Comparison of ENCODE assay signal across 7 mouse cellular contexts in the genomic region with DNA sequence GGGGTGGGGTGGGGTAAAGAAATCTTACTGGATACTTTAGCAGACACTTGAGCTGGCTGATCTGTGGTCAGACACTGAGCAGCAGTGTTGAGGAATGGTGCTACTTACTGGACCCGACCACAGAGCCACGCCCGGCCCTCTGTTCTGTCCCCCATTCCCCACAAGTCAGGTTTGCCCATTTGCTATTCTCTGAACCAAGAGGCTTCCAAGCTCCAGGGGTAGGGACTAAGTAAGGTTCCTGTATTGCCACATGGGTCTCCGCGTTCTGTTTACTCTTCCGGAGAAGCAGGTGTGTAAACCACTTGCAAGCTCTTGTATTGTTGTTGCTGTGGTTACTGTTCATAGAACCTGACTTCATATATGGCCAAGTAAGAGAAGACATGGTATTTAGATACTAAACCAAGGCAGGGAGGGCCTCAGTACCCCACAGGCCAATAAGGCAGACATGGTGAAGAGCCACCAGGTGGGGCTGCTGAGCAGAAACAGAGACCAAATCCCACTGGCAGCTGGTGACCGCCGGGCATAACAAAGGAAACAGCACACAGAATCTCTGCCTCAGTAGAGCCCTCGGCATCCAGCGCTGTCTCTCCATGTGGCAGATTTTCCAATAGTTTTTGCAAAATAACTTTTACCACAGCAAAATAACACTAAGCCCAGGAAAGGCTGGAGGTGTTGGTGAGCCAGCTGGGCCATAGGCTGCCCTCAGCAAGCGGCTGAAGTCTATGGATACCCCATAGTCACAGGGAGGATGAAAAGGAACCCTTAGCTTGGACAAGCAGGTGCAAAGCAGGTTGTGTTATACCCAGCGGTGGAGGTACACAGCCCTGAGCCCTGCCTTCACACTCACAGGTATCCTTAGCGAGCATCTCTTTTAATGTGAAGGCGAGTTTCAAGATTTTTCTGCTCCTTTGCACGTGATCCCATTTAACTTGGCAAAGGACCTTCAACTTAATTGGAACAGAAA. TPM values are rescaled to one million over a fixed set of nuclear protein-coding genes. Genes with fewer than 3 reads are reported as not detected.
DNase-seq lines count a peak whose midpoint lies in the region; ATAC-seq lines count a peak whose summit lies in the region.

No protein-coding gene starts in this region.

- H3K4me1 ChIP-seq in embryonic facial prominence, embryonic 12.5 days = no peaks in the 10 kb centered on the region
- H3K4me1 ChIP-seq in lung, embryonic 16.5 days (replicated peaks; ENCODE audit: control insufficient read depth, insufficient read depth, low read length) = no peaks in the 10 kb centered on the region; the same call in 1 of the 2 replicates

- no peak overlapping the region; the same call in 1 of the 2 replicates for H3K4me2 ChIP-seq in embryonic facial prominence, embryonic 12.5 days (replicated peaks)
- no peak overlapping the region for H3K4me2 ChIP-seq in lung, embryonic 16.5 days (ENCODE audit: low read depth, low read length)

- no peaks in the 10 kb centered on the region for H3K9me3 ChIP-seq in embryonic facial prominence, embryonic 12.5 days
- H3K9me3 ChIP-seq in lung, embryonic 16.5 days (ENCODE audit: control insufficient read depth, low read length) = no peaks in the 10 kb centered on the region

- H3K27ac ChIP-seq in embryonic facial prominence, embryonic 12.5 days = no peak overlapping the region
- no peak overlapping the region for H3K27ac ChIP-seq in lung, embryonic 16.5 days (ENCODE audit: low read length)

- 57% methylated on average over 15 of the region's 15 CpGs for WGBS in embryonic facial prominence, embryonic 12.5 days
- 51% methylated on average over 15 of the region's 15 CpGs for WGBS in lung, embryonic 16.5 days

- no peak overlapping the region for H3K4me3 ChIP-seq in embryonic facial prominence, embryonic 12.5 days
- no peak overlapping the region for H3K4me3 ChIP-seq in lung, embryonic 16.5 days (ENCODE audit: low read length)

- peak; percentile 60 to 64 for DNase-seq in right cerebral cortex, adult 2 months (ENCODE audit: low spot score in 2 of 2)
- no peak for DNase-seq in right cerebral cortex, postnatal 25 days
- peak; percentile 48 for DNase-seq in adrenal gland, postnatal 25 days
- DNase-seq in induced T-regulatory cell, adult 2 months (ENCODE audit: low read depth) = peak; percentile 79
- peak; percentile 90 for DNase-seq in retina, postnatal 1 day

- ATAC-seq in embryonic facial prominence, embryonic 12.5 days (ENCODE audit: insufficient number of reproducible peaks, insufficient read depth, low FRiP score, low TSS enrichment) = peak; percentile 36; the same call in 1 of the 2 replicates
- peak; percentile 70 for ATAC-seq in lung, embryonic 16.5 days (ENCODE audit: low read depth)

- no peaks in the 10 kb centered on the region for H3K27me3 ChIP-seq in embryonic facial prominence, embryonic 12.5 days
- no peaks in the 10 kb centered on the region for H3K27me3 ChIP-seq in lung, embryonic 16.5 days (ENCODE audit: control insufficient read depth, insufficient read depth, low read depth, low read length)

- H3K36me3 ChIP-seq in embryonic facial prominence, embryonic 12.5 days = no peaks in the 10 kb centered on the region
- no peaks in the 10 kb centered on the region for H3K36me3 ChIP-seq in lung, embryonic 16.5 days (ENCODE audit: control insufficient read depth, insufficient read depth, low read length)

- H3K9ac ChIP-seq in embryonic facial prominence, embryonic 12.5 days = no peak overlapping the region
- H3K9ac ChIP-seq in lung, embryonic 16.5 days (ENCODE audit: low read length) = no peak overlapping the region

RNA-seq across cellular contexts. Expression of a gene that starts 40.6 kb away (rescaled TPM):
- total RNA-seq in adrenal gland, postnatal 25 days (2021) = 2.5 and 6.3 TPM in 2 replicates
- polyA plus RNA-seq in embryonic facial prominence, embryonic 12.5 days (2016; fragmentation: Nextera tagmentation; extraction: Ambion mirVana) = 11.0 and 12.2 TPM in 2 replicates
- polyA plus RNA-seq in lung, embryonic 16.5 days (2015; fragmentation: Nextera tagmentation; extraction: Ambion mirVana) = 20.6 and 21.1 TPM in 2 replicates
